Mouse (Mus musculus) bone marrow macrophage, adult 2 months (primary cell): Measurements from ENCODE around the gene Bag1. TPM values are rescaled to one million over a fixed set of nuclear protein-coding genes. Genes with fewer than 3 reads are reported as not detected.

ENCODE experiments used
- H3K27ac ChIP-seq: 2 replicates; pipeline ENCODE4 v1.5.1; 2012; ENCODE audit warnings: low read depth, low read length; ENCODE audit not compliant: insufficient read depth
- H3K4me1 ChIP-seq: 2 replicates; pipeline ENCODE4 v1.6.1; 2012; ENCODE audit warnings: low read length; ENCODE audit not compliant: control insufficient read depth, insufficient read depth
- H3K4me3 ChIP-seq: 2 replicates; pipeline ENCODE4 v1.5.1; 2012; ENCODE audit warnings: mild to moderate bottlenecking, low read length, moderate library complexity; ENCODE audit not compliant: insufficient read depth
- CTCF ChIP-seq: IDR thresholded peaks from 2 replicates; pipeline ENCODE4 v1.5.1; 2012; ENCODE audit warnings: low read depth, mild to moderate bottlenecking, low read length, moderate library complexity
- POLR2A ChIP-seq: IDR thresholded peaks from 2 replicates; pipeline ENCODE4 v1.6.1; 2012; ENCODE audit warnings: mild to moderate bottlenecking, low read depth, low read length, borderline replicate concordance
- polyA plus RNA-seq: library from polyadenylated mRNA; stranded (reverse); fragments of >200 nt; gene quantifications from 2 replicates; pipeline ENCODE4 v1.2.4, GENCODE M21; 2012; ENCODE audit not compliant: missing spikeins, insufficient read depth, insufficient read length

The Bag1 gene
- polyA plus RNA-seq, 1 experiment = 141 TPM

DNA sequence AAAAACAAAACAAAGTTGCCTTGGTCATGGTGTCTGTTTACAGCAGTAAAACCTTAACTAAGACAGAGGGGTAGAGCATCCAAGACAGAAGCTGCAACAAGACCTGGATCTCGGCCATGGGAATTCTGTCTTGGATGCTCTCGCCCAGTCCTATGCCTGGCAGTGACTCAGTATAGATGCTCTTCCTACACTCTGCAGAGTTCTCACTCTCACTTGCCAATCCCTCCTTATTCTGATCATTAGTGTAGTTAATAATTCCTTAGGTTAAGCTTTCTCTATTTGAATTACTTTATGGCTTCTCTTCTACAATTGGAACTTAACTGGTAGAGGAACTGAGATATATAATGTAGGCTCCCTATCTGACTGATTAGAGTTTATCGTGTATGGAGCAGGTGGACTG lies 53.0 kb downstream of the Bag1 start:
- no peak overlapping the region for H3K27ac ChIP-seq
- no peak for TF ChIP-seq CTCF
- no peak for TF ChIP-seq POLR2A
- peaks cover 12% of the 10 kb centered on the region for H3K4me1 ChIP-seq
- no peak overlapping the region for H3K4me3 ChIP-seq

- H3K27ac ChIP-seq = no peak overlapping the region
- H3K4me3 ChIP-seq = no peak overlapping the region
- TF ChIP-seq CTCF (no peak), POLR2A (no peak)
- peaks cover 8% of the 10 kb centered on the region; the same call in 1 of the 2 replicates for H3K4me1 ChIP-seq
These were observed 56.9 kb downstream of the Bag1 start for GRCm38 (mm10) chr4:40891206-40891605.

DNA sequence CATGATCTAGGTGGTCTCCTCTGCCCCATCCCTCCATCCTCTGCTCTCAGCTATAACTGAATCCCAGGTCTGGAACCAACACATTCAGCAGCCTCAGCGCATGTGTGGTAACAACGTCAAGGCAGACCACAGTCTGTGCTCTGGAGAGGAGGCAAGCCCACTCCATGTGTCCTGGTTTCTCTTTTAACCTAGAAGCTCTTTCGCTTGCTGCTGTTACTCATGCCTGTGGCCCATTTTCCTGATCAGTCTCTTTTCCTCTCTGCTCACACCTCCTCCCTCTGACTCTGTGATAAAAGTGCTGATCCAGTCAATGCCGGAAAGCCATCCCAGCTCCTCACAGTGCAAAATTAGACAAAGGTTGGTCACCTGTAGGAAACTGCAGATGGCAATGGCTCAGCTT lies 58.1 kb downstream of the Bag1 start:
- no peak overlapping the region for H3K27ac ChIP-seq
- peaks cover 8% of the 10 kb centered on the region; the same call in 1 of the 2 replicates for H3K4me1 ChIP-seq
- no peak overlapping the region for H3K4me3 ChIP-seq
- TF ChIP-seq CTCF (peak; percentile 5; the same call in 1 of the 2 replicates), POLR2A (no peak)

DNA sequence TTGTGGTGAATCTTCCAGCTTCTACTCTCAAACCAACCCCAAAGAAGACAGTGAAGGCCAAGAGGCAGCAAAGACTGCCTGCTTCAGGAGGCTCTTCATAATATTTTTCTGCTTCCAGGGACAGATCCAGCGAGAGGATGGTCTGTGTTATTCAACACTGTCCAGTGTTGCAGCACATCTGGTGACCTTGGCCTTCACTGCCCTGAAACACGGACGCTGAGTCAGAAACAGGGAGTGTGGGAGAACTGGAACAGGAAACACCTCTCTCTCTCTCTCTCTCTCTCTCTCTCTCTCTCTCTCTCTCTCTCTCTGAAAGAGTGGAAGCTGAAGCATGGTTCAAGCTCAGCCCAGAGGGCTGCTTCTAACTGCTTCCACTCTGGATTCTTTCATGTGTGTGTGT lies 58.8 kb downstream of the Bag1 start:
- H3K27ac ChIP-seq = no peak overlapping the region
- H3K4me1 ChIP-seq = peaks cover 8% of the 10 kb centered on the region; the same call in 1 of the 2 replicates
- TF ChIP-seq POLR2A (no peak), CTCF (no peak)
- no peak overlapping the region for H3K4me3 ChIP-seq

DNA sequence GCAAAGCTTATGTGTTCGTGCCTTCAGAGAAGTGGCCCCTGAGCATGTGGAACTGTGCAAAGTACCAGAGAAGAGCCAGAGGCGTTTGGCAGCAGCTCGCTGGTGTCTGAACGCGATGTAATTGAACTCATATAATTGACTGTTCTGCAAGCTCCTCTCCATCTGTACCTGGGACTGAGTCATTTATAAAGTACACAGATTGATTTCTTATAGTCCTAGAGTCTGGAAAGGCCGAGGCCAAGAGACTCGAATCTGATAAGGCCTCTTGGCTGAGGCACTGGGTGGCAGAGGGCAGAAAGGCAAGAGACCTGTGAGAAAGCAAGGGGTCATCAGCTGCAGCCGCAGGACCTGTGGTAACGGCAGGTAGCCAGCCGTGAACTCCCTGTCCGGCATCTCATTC lies 59.3 kb downstream of the Bag1 start:
- no peak overlapping the region for H3K4me3 ChIP-seq
- no peak for TF ChIP-seq CTCF
- no peak for TF ChIP-seq POLR2A
- H3K4me1 ChIP-seq = peaks cover 8% of the 10 kb centered on the region; the same call in 1 of the 2 replicates
- no peak overlapping the region for H3K27ac ChIP-seq

Other genes with a start within 250 kb of the Bag1 start
- 12.0 and 12.1 TPM in 2 replicates for gene Aptx, start 245.1 kb downstream of the Bag1 start, polyA plus RNA-seq
- gene Dnaja1, start 226.1 kb downstream of the Bag1 start, polyA plus RNA-seq = 100 and 113 TPM in 2 replicates
- 46.7 and 50.5 TPM in 2 replicates for gene Smu1, start 190.4 kb downstream of the Bag1 start, polyA plus RNA-seq
- 75.9 and 77.7 TPM in 2 replicates for gene B4galt1, start 94.3 kb downstream of the Bag1 start, polyA plus RNA-seq
- not detected in 2 replicates for gene Spink4, start 28.2 kb downstream of the Bag1 start, polyA plus RNA-seq
- gene Chmp5, start 113 bp upstream of the Bag1 start, polyA plus RNA-seq = 128 and 135 TPM in 2 replicates
- 38.5 and 38.8 TPM in 2 replicates for gene Nfx1, start 22.6 kb upstream of the Bag1 start, polyA plus RNA-seq
- gene Aqp7, start 99.8 kb upstream of the Bag1 start, polyA plus RNA-seq = not detected in 2 replicates
- gene Aqp3, start 149.9 kb upstream of the Bag1 start, polyA plus RNA-seq = not detected in 2 replicates
- gene Nol6, start 176.2 kb upstream of the Bag1 start, polyA plus RNA-seq = 11.8 and 12.6 TPM in 2 replicates
- gene Ube2r2, start 187.4 kb upstream of the Bag1 start, polyA plus RNA-seq = 129 and 135 TPM in 2 replicates